Mouse (Mus musculus) telencephalon, adult 2 months (tissue): ENCODE measurements at regions not wholly inside any gene's neighbourhood (a gene's known extent, or its start where the extent isn't known, plus 50 kb on each side); places are given as distances from the start of the nearest gene placed in this dataset.
"Not testable (repeated sequence)": the region's sequence is repeated elsewhere in the genome, so short reads cannot be mapped to it uniquely, and the experiment has no call there.

Source experiments
- DNase-seq: peaks from one replicate; pipeline ENCODE4 v3.0.0-alpha.2; 2011; ENCODE audit warnings: low read depth, low spot score

DNA sequence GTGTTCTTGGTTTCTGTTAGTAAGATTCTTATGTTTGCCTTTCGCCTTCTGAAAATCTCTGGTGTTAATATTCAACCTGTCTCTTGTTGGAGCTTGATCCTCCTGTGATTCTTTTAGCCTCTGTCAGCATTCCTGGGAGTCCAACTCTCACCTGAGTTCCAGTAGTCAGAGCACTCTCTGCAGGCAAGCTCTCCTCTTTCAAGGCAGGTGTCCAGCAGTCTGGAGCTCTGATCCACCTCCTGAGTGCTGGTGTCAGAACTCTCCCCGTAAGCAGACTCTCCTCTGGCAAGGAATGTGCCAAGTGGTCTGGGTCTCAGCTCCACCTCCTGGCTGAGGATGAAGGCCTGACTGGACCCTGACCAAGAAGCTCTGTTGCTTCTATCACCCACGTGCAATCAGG, 521.0 kb upstream of the Pou3f2 start:
- DNase-seq, result not testable (repeated sequence)

DNA sequence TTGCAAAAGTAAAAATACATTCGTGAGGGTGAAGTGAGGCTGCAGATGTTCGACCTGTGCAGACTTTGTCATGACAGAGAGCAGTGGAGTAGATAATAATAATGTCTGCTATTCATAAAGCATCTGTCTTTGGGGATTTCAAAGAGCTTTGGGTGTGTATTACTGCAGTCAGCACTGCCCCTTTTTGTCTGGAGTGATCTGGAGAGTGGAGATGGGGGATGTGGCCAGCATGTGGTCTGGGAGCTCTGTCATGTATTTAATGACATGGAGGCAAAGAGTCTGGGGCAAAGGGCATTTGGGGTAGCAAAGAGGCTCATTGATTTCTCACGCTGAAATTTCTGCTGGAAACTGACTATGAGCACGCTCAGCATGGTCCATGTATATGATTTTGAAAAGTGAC, 510.8 kb upstream of the Pou3f2 start:
- no peak for DNase-seq

DNA sequence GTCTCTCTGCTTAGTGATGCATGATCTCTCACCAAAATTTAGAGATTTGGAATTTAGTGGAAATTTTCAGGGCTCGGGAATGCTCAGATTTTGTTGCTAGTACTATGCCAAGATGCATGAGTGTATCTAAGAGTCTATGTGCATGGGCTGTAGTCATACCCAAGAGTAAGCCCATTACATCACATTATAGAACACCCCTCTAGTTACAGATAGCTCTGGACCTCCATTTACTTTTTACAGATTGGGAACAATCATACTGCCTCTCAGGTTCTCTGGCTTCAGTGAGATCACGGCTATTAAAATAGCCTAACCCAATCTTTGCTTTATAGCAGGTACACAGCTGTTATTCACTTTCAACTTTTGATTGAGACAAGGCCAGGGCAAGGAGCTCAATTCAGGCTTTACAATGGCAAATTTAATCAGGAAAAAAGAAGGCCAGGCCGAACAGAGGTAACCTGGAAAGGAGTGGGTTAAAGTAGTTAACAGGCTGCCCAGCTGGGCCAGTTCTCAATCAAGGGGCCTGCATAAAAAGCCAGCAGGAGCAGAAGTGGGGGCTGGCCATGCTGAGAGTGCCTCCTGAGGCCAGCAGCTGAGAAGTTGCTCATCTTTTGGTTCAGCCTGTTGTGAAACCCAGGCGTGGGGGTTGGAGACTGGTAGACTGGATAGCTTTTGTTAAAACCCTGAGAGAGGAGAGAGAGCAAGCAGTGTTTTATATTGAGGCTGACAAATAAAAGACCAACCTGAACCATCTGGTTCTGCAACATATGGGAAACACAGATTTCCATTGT, 509.2 kb upstream of the Pou3f2 start:
- no peak for DNase-seq

DNA sequence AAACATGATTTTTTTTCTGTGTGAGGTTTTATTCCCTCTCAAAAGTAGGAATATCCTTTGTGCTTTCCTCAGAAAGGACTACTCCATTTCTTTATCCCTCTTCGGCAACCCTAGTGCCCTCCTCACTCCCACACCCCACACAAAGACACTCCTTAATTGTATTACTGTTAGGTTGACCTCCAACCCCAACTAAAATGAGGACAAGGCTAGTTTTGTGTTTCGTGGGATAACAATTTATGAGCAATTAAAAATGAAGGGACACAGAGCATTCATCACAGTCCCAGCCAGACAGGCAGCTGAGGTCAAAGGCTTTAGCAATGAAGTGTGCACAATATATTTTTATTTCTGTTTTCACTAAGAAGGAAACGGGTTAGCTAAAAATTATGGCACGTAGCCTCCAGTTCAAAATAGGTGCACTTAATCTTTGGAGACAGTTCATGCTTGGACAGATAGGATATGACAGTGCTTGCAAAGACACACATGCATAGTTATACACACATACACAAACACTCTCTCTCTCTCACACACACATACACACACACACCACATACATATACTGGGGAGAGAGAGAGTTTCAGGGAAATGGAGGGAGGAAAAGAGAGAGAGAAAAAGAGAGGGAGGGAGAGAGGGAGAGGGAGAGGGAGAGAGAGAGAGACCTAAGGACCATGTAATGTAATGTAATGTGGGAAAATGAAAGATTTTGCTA, 498.8 kb upstream of the Pou3f2 start:
- DNase-seq, result no peak

DNA sequence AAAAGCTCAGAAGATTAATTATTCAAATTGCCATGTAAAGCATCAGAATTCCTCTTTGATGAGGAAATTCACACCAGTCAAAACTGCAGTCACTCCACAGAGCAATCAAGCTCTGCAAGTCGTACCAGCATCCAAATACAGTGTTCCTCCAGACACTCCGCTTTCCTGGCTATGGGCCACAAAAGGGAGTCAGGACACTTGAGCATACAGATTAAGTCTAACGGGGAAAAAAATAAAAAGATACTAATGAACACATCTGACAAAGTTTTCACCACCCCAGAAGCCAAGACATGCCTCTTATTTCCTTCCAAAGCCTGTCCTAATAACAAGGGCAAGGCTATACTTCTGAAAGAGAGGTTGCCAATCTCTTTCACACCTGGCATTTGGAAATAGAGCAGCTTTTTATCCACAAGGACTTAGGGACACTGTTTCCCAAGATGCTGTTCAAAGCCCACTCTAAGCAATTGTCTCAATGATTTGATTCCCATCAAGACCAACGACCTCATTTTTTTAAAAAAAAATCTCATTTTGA, 485.5 kb upstream of the Pou3f2 start:
- no peak for DNase-seq

DNA sequence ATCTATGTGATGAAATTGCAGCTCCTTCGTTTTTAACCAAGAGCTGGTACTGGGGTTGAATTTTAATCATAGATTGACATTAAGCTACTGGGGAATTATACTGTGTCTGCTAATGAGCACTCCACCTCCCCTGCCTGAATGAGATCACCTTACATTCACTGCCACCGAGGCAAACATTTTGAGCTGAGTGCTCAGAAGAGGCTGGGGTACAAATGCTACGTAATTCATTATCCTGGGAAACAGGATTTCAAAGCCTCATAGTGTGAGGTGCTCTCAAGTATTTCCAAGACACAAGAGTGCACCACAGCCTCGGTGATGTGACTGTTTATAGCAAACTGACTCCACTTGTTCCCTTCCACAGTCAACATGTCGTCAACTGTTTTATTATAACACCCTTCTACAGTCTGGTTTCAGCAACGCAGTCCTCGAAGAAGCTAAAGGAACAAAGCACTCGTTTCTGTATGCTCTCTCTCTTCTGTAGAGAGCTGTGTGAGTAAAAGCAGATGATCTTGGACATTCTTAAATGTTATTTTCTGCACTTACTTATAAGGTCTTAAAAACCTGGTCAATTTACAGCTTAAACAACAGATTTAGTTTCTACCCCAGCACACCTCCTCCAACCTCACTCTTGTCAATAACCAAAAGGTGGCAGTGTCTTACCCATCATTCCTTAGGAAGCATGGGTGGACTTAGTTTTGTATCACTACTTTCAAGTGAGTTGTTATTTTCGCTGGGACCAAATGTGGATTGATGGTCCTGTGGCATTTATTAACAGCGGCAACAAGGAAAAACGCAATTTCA, 484.8 kb upstream of the Pou3f2 start:
- DNase-seq, result peak; percentile 16

DNA sequence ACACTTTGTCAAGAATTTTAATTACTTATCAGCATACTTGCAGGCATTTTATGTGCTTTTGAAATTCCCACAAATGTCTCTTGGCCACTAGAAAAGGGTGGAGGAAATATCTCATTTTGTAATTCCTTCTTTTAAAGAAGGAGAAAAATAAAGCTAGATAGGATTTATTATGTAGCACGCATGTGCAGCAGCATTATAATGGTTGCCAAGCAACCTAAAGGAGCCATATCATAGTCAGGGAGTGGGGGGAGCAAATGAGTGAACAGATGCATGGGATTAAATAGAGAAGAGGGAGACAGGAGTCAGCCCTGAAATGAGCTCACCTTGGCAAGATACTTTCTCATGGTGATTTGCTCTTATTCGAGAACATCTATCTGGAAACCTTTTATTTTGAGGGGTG, 483.0 kb upstream of the Pou3f2 start:
- DNase-seq, result no peak

DNA sequence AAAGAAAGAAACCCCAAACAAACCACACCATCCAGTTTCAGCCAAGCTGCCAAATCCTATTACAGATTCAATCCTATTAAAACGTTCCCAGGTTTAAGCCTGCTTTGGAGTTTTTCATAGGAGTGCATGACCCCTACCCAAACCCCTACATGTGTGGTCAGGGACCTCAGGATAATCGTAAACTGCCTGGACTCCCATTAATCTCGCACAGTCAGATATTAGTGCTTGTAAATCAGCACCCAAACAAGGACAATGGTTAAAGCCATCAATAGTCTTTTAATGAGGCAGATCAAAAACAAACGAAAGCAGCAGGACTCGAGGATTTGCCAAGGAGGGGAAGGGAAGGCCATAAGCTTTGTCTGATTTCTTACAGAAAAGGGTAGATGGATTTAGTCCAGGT, 482.3 kb upstream of the Pou3f2 start:
- no peak for DNase-seq

DNA sequence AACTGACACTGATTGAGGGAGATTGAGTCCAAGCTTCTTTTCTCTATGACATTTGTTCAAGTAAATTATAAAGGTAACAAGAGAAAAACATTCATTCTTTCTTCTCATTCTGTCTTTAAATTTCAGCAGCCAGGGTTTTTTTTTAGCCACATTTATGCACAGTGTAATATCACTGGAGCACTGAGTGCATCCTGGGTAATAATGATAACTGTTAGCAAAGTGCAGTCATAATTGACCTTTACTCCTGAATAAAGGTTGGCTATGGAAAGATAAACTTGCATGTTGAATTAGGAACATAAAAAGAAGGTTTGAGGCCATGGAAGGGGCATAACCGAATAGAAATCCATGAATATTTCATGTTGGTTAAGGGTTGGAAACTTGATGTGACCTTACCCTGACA, 461.3 kb upstream of the Pou3f2 start:
- DNase-seq, result no peak

DNA sequence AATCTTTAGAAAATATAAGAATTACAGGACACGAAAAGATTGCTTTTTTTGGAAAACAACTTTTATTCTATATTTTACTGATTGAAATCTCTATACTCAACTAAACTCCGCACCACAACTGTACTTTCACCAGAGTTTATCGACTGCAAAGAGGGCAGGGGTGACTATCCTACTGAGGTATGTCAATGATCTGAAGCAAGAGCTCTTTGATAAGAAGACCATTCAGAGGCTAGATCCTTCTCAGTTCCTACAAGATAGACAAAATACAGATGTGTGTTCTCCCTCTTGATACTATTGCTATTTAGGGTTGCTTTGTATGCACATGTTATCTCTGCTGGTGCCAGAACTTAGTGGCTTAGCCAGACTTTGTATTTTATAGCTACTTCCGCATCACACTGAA, 460.7 kb upstream of the Pou3f2 start:
- no peak for DNase-seq

DNA sequence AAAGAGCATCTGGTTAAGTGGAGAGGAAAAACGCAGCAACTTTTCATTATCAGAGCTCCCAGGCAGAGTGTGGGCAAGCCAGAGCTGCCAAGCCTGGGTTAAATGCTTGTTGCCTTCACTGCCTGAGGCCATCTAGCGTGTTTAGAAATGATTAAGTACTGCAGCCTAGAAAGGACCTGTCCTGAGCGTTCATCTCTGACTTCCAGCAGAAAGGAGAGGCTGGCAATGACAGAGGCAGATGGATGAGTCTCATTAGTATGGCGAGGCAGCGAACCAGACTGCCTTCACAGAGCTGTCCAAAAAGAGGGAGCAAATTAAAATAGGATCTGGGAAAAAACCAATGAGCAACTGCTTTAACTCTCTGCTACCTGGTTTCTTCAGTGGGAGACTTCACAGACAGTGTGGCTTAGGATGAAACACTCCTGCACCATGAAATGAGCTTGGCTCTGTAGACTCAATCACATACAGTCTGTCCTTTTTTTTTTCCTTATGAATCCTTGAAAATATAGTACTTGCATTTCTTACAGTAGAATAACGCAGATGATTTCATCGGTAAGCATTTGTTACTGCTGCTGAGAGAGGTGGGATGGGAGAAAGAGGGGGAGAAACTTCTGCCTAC, 458.7 kb upstream of the Pou3f2 start:
- DNase-seq, result no peak

DNA sequence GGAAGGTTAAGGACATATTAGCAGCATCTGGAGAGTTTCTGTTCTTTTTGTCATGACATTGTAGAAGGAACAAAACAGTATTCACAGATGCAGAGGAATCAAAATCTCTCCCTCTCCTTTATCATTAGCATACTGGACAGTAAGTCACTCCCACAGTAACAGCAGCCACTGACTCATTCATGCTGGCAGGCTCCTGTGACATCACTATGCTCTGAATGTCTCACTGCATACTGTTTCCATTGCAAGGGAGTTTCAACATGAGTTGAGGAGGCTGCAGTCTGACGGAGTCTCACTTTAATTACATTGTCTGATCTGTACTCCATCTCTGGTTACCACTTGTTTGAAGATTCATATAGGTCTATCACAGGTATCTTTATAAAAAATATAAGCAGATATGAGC, 450.1 kb upstream of the Pou3f2 start:
- no peak for DNase-seq

DNA sequence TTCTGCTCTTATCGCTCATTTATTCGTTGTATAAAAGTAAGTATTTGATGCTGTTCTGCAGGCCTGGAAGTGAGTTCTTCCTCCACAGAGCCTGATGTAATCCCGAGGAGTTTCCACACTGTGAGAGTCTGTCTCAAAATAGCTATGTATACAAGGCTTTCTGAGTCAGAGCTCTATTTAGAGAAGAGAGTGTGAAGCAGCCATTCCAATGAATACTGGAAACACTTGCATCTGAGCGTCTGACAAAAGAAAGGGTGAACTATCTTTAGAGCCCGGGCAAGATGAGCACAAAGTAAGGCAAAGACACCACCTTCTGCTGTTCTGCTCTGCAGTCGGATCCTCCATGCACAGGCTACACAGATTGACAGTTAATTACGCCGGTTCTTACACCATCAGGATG, 436.0 kb upstream of the Pou3f2 start:
- peak; percentile 91 for DNase-seq

DNA sequence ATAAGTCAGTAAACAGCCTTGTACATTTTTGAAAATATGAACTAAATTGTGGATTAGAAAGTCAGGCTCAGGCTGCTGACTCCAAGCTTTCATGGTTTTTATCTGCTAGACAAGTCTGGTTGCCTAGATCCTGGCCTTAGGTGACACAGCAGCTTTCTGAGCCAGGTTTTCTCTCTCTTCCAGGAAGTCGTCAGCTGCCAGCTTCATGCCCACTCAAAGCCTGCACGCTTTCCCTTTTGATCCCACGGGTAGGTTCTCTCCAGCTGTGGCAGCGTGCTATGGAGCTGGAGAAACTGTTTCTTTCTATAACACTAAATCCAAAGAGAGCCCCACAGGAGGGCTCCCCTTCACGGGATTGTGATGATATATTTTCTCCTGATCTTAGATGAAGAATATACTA, 426.7 kb upstream of the Pou3f2 start:
- no peak for DNase-seq

DNA sequence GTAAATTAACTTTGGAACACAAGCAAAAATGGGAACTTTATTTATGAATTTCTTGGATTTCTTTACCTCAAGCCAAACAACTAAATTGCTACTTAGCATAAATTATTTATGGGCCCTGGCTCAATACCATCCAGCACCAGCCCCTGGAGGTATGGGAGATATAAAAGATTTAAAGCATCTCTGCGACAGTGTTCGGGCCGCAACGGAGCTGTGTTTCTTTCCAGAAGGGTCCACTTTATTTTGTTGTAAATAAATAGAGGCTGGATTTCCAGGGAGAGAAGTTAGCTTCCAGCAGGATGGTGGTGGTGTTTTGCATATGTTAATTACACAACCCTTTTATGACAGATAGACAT, 404.5 kb upstream of the Pou3f2 start:
- DNase-seq, result no peak

DNA sequence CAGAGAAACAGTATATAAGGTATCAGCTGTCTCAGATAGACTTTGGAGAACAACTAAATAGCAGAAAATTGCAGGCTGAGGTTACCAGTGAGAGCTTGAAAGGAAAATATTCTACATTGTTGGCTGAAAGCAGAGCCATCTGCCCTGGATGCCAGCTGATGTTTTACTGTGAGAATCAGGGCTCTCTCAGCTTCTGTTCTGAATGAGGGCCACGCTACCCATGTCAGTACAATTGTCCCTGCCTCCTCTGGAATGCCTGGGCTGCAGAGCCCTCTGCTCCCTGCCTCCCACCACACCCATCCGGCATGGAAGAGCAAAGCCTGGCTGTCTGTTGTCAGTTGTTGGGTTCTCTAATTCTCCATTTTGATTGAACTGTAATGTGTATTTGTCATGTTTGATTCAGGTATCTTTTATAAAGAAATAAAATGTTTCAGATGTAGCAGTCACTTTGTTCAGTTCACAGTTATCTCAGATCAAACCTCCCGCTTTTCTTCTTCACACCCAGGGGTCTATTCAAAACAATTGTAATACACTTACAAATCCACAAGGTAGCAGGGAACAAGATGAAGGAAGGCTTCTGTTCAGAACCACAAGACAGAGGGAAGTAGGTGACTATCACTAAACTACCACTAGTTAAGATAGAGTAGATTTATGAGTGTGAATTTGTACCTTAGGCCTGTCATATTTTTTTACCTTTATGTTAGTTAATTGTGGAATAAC, 404.0 kb upstream of the Pou3f2 start:
- no peak for DNase-seq

DNA sequence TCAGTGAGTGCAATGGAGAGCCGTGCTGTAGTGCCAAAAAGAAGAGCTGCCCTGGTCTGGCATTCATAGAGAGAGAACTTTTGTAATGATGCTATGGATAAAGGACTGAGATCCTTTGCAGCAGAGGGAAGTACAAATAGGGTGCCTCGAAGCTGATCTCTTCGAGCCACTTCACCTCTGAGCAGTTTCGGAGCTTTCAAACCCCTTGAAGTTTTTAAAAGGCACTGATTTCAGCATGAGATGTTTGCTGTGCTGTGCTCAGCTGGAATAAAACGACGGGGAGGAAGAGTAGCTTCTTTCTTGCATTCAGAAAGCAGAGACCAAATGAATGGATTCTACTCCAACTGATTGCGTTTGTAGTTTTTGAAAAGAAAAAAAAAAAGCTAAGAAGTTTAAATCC, 392.5 kb upstream of the Pou3f2 start:
- no peak for DNase-seq

DNA sequence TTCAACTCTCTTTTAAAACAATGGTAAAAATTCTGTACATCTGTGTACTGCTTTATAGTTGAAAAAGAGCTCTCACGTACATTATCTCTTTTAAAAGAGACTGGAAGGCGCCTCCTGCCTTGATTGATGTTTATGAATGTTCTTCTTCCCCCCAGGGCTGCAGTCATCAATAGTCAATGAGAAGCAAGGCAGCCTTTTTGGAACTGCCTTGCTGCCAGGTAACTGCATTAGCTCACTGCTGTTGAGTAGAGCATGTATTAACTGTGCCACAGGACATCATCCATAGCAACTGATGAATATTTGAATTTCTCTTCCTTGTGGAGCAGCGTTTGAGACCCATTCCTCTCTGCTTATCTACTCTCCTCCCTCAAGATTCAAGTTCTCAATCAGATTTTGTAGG, 387.2 kb upstream of the Pou3f2 start:
- DNase-seq, result no peak

DNA sequence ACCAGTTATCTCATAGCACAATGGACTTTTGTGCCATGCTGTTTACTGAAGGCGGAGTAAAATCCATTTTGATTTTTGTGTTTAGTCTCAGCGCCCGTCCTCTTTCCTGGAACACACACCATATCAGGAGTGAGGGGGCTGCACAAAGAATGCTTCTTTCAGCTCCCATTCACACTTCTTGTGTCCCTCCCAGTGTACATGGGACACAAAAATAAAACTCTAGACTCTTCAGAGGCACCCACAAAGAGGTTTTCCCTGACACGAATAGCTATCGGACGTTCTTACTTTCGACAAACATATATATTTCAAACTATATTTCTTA, 347.9 kb upstream of the Pou3f2 start:
- no peak for DNase-seq

DNA sequence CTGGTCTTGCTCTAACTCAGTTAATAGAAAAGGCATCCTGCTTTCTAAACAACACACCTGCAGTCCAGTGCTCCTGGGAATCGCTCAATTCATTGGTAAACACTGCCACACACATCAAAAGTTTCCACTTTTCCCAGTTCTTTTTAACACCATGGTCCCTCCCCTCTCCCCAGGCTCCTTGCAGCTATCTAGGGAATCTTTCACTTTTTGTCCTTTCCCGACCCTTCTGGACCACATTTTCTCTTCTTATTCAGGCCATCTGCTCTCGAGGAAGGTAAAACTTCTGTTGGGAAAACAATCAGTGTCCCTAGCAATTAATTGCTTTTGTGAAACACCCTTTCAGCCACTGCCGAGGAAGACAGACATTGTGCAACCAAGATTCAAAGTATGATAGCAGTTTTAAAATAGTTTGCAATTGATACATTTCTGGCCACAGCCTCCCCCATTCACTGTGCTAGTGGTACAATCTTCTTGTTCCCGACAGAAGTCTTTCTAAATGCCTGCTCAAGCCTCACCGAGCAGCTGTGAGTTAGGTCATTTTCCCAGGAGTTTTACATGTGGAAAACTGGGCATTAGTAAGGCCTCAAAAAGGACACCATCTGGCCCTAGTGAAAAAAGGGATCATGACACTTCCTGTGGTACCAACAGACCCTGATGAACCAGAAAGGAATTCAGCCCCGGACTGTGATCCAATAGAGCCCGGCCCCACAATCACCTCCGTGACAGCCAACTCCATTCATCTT, 347.4 kb upstream of the Pou3f2 start:
- no peak for DNase-seq
